Mouse (Mus musculus) G1E (cell line): ENCODE data around the gene Prodh2.

Experiments
- CTCF ChIP-seq: IDR thresholded peaks from 2 replicates; pipeline ENCODE4 v1.5.1; 2012; ENCODE audit warnings: low read depth, low read length, inconsistent platforms, mixed read lengths
- GATA1 ChIP-seq: IDR thresholded peaks from 2 replicates; pipeline ENCODE4 v1.6.1; 2012; ENCODE audit warnings: borderline replicate concordance, low read length, inconsistent platforms, mixed read lengths
- TAL1 ChIP-seq: conservative IDR thresholded peaks from 2 replicates; pipeline ENCODE4 v1.6.1; 2012; ENCODE audit warnings: low read depth, low read length, inconsistent platforms, mixed read lengths

- no peak for TF ChIP-seq CTCF
- no peak for TF ChIP-seq GATA1
- no peak for TF ChIP-seq TAL1
These were observed 47.1 kb downstream of the Prodh2 start for GRCm38 (mm10) chr7:30540572-30540971.
